Mouse (Mus musculus) brain, embryonic 14.5 days (tissue): Measurements from ENCODE around the gene Kdm5a.

Experiments
- CTCF ChIP-seq: fragments of 200-500 bp; IDR thresholded peaks from 2 replicates; pipeline ENCODE4 v1.5.1; 2012; ENCODE audit warnings: inconsistent platforms, mild to moderate bottlenecking, moderate library complexity, borderline replicate concordance; ENCODE audit not compliant: insufficient read depth, insufficient read length; ENCODE audit errors: extremely low read depth
- POLR2A ChIP-seq: fragments of 200-500 bp; IDR thresholded peaks from 2 replicates; pipeline ENCODE4 v1.6.1; 2012; ENCODE audit warnings: mild to moderate bottlenecking, inconsistent platforms, borderline replicate concordance; ENCODE audit not compliant: poor library complexity, insufficient read depth, insufficient read length, severe bottlenecking; ENCODE audit errors: extremely low read depth

GRCm38 (mm10) chr6:120443363-120444355, 79.7 kb downstream of the Kdm5a start:
- TF ChIP-seq CTCF (no peak), POLR2A (no peak)
